Mouse (Mus musculus) heart, adult 2 months (tissue): ENCODE results near the gene Bean1.

Experiments
- CTCF ChIP-seq: fragments of 200-600 bp; IDR thresholded peaks from 2 replicates; pipeline ENCODE4 v1.8.1; 2022; ENCODE audit warnings: antibody characterized with exemption, mild to moderate bottlenecking, moderate library complexity
- EP300 ChIP-seq: fragments of 200-500 bp; IDR thresholded peaks from 2 replicates; pipeline ENCODE4 v1.6.1; 2011; ENCODE audit warnings: low read depth, low read length, control low read depth; ENCODE audit not compliant: insufficient read depth
- POLR2A ChIP-seq: fragments of 200-500 bp; IDR thresholded peaks from 2 replicates; pipeline ENCODE4 v1.6.1; 2011; ENCODE audit warnings: mild to moderate bottlenecking, low read depth, low read length, control low read depth; ENCODE audit not compliant: insufficient read depth

DNA sequence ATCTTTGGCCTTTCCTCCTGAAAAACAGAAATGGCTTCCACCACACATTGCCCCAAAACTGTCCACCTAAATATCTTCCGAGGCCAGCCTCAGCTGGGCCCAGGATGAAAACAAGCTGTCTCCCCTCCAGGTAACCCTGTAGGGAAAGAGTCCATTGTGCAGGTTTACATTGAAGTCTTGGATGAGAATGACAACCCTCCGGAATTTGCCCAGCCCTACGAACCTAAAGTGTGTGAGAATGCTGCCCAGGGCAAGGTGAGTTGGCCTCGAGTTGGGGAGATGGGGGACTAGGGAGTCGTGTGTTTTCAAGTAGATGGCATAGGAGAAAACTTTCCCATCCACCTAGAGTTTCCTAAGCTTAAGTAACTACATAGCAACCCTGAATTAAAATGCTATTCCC lies 32.6 kb upstream of the Bean1 start:
- TF ChIP-seq CTCF, result no peak
- TF ChIP-seq EP300, result no peak
- TF ChIP-seq POLR2A, result no peak
